Mouse (Mus musculus) kidney, postnatal 25 days (tissue): ENCODE results near the gene Zfp937.
"Not testable (repeated sequence)": the region's sequence is repeated elsewhere in the genome, so short reads cannot be mapped to it uniquely, and the experiment has no call there.

Experiments used
- DNase-seq, 2 experiments: peaks; one replicate each; pipeline ENCODE4 v3.0.0; 2021; ENCODE audit warnings: mixed read lengths in 2 of 2

Zfp937 gene

GRCm38 (mm10) chr2:150217600-150218362 lies at the start of gene Zfp937:
TSS of gene Zfp937 (plus strand) at chr2:150218073.
- peak; percentile 86 to 91 for DNase-seq

GRCm38 (mm10) chr2:150173833-150174232 lies 44.0 kb upstream of the Zfp937 start:
- DNase-seq: no peak

- not testable (repeated sequence) for DNase-seq
Measured at GRCm38 (mm10) chr2:150179579-150179978, 38.3 kb upstream of the Zfp937 start, which contains the start of gene Gm10770. TSS of gene Gm10770 (minus strand) at chr2:150179679.

GRCm38 (mm10) chr2:150181046-150181445 lies 36.8 kb upstream of the Zfp937 start:
- not testable (repeated sequence) for DNase-seq

- DNase-seq: not testable (repeated sequence)
Measured at GRCm38 (mm10) chr2:150181570-150181999, 36.3 kb upstream of the Zfp937 start, which contains the start of gene Gm14139. TSS of gene Gm14139 (plus strand) at chr2:150181755.

- DNase-seq: not testable (repeated sequence)
Measured at GRCm38 (mm10) chr2:150218363-150218725, 471 bp downstream of the Zfp937 start.

GRCm38 (mm10) chr2:150223263-150223662 lies 5.4 kb downstream of the Zfp937 start:
- DNase-seq: not testable (repeated sequence)

- DNase-seq: no peak
Measured at GRCm38 (mm10) chr2:150243211-150243610, 25.3 kb downstream of the Zfp937 start.

GRCm38 (mm10) chr2:150255491-150255890 lies 37.6 kb downstream of the Zfp937 start, which contains the start of gene Gm21994:
TSS of gene Gm21994 (minus strand) at chr2:150255591.
- not testable (repeated sequence) for DNase-seq

GRCm38 (mm10) chr2:150256861-150257260 lies 39.0 kb downstream of the Zfp937 start:
- DNase-seq: not testable (repeated sequence)

- not testable (repeated sequence) for DNase-seq
Measured at GRCm38 (mm10) chr2:150257291-150257690, 39.4 kb downstream of the Zfp937 start, which contains the start of gene Gm14124. TSS of gene Gm14124 (plus strand) at chr2:150257517.
